Mouse (Mus musculus) thymus, postnatal 36 days (tissue): ENCODE results near the gene Lrrc36.

ENCODE experiments used
- DNase-seq, 2 experiments: peaks; one replicate each; pipeline ENCODE4 v3.0.0; 2022; ENCODE audit warnings: mixed read lengths in 2 of 2

Gene Lrrc36

GRCm38 (mm10) chr8:105488082-105488481 is 74.7 kb downstream of the Lrrc36 start:
- no peak for DNase-seq

GRCm38 (mm10) chr8:105489281-105489680 is 75.9 kb downstream of the Lrrc36 start:
- no peak for DNase-seq

- DNase-seq = no peak
These were observed 80.1 kb downstream of the Lrrc36 start for GRCm38 (mm10) chr8:105493495-105493894.

DNA sequence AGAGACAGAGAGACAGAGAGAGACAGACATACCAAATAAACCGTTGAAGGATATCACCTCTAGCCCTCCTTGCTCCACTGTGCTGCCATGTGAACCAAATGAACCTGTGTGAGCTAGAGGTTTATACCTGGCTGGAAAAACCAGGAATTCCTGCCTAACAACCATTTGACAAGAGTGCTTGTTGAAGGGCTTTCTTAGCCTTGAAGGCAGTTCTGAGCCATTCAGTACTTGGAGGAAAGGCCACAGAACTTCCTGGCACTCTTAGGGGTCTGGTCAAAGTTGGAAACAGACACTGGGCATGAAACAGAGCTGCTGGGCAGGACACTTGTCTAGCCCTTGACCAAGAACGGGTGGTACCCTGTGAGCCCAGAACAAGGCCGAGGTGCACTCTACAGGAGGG is 81.2 kb downstream of the Lrrc36 start:
- no peak for DNase-seq

DNA sequence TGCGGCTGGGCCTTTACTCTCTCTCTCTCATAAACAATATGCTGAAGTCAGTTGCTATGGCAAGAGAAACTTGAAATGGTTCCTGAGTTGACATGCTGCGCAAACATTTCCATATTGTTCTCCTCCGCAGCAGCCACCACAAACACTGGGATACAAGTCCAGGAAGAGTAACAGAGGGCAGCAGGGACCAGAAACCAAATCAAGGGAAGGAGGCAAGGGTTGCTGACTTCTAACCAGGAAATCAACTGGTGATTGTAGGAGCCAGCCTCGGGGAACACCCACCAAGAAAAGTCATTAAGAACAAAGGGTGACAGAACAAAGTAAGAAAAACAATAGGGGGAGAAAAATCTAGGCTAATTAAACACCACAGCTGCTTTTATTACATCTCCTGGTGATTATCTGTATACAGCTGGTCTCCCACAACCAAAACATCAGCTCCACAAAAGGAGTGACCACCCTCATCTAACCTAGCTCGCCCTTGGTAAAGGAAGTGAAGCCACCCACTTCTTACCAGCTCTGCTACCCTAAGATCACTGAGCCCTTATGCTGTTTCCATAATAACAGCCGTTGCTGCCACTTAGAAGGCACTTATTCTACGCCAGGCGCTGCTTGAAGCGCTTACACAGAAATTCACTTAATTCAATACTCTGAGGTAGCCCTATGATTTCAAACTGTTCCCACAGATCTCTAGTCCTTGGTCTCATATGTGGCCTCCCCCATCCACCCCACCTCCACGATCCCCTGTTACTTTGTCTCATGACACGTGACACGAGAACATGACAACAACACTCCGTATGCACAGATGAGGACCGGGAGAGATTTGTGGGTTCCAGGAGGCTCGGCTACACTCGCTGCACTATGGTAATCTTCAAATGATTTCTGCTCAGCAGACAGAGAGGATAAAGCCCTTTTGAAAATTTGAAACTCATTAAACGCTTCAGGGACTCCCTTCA is 82.3 kb downstream of the Lrrc36 start:
- no peak for DNase-seq

DNA sequence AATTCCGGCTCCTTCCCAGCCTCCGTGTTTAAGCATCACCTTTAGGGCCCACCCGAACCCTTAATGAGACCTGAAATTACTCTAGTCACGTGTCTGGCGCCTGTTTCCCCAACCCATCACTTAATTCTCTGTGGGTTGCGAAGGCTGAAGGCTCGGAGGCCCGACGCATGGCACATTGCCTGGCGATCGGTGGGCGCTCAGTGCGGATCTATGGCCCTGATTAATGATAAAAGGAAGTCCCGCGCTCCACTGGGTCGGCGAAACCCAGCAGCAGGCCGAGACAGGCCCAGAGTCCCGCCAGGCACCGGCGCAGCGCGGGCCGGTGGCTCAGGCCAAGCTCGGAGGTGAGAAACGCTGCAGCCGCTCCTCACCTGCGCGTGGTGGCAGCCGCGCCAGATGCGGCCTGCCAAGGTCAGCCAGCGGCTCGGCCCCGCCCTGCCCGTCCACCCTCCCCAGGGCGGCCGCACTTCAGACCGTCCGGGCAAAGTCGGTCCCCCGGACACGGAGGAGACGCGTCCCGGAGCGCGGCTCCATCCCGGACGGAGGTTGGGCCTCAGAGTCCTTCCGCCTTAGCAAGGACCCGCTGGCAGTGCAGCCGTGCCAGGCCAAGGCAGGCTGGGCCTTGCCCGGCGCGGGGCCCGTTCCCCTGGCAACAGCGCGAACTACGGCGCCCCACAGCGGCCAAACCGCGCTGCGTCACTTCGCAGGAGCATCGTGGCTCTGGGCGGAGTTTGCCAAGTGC is 83.2 kb downstream of the Lrrc36 start, which contains the start of gene Zdhhc1:
Gene Zdhhc1 (minus strand): TSS at position 464 of the 742 bp plus-strand sequence.
- peak; percentile 83 to 84 for DNase-seq

- DNase-seq = no peak
These were observed 86.4 kb downstream of the Lrrc36 start for GRCm38 (mm10) chr8:105499787-105500186.

- no peak for DNase-seq
These were observed 91.2 kb downstream of the Lrrc36 start for GRCm38 (mm10) chr8:105504617-105505016.

- no peak for DNase-seq
These were observed 93.6 kb downstream of the Lrrc36 start for GRCm38 (mm10) chr8:105506977-105507376.

DNA sequence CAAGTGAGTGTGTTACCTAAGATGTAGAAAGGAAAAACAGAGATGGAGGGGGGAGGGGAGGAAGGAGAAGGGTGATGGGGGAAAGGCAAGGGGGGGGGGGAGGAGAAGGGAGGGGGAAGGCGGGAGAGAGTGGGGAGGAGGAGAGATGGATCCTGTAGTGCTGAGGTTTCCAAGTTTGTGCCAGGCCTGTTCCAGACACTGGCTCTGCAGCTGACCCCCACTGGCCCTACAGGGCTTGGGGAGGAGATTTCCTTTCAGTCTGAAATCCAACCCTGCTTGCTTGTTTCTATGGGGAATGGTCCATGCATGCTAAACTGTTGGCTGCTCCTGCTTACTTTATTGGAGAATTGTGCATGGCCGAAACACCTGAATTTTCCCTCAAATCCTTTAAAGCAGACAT is 95.4 kb downstream of the Lrrc36 start:
- DNase-seq = no peak

DNA sequence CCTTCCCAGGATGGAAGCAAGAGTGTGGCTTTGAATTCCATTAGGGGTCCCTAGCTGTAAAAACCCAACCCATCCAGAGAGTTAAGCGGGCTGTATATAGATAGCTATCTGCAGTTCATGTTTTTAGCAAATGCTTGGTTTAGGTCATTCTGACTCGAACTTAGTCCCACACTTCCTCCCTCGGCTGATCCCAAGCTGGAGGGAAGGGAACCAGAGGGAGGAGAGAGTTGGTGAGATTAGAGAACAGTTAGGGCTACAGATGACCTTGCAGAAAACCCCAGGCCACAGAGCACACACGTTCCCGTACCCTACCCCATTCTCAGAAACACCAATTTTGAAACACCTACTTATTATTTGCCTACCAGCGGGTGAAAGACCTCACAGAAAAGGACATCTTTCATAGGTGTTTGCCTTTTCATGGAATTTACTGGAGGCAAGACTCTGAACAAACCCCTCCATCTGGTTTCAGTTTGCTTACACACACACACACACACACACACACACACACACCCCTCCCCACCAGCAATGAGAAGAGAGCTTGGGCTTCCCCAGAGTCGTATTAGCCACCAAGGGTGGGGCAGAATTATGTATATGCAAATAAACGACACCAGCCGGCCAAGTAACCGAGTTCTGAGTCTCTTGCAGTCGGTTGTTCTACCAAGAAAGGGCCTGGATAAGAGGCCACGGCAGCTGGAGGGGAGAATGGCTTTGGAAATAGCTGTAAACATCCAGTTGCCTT is 96.8 kb downstream of the Lrrc36 start:
- no peak for DNase-seq
